Mouse (Mus musculus) MEL-GATA-1-ER (cell line): Measurements from ENCODE around the gene Hspb3.

Experiments used
- DNase-seq: peaks from one replicate; pipeline ENCODE4 v3.0.0-alpha.2; 2012; ENCODE audit warnings: low read depth; ENCODE audit errors: extremely low read depth

Gene Hspb3

DNA sequence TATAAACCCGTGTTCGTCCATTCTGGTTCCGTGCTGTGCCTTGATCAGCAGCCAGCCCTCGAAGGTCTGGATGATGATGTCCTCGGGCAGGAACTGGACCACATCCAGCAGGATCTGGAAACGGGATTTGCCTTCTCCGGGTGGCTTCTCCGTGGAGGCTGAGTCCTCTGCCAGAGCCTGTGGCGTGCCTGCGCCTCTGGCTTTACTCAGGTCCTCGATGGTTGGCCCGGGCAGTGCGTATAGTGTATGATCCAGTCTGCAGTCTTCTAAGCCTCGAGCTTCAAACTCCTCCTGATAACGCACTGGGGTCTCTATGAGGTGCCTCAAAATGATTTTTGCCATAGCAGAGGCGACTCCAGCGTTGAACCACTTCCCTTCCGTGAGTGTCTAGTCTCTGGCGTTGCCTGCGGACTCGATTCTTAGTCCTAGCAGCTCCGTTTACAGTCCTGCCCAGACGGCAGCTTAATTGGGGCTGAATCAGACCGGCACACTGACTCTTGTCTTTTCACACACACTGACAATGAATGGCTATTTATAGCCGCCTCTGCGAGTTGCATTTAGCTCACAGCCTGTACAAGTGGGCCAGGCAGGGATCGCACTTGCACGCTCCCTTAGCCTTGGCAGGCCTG is at the start of gene Hspb3:
Hspb3 (minus strand) TSS at position 526 of the 629 bp plus-strand sequence.
- no peak for DNase-seq

DNA sequence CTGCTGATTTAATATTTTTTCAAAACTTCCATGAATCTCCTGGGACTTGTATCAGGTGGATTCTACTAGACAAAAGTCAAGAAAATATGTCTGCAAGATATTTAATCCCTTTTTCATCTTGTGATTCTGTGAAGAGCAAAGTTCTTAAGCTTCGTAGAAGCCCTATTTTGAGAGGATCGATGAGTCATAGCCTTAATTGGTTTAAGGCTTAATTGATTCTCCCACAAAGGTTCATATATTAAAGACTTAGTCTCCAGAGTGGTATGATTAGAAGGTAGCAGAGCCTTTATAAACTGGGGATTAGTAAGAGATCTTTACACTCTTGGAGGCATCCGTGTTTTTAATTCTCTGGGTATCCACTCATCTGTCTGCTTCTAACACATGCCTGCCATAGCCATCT is 49.7 kb upstream of the Hspb3 start:
- no peak for DNase-seq

DNA sequence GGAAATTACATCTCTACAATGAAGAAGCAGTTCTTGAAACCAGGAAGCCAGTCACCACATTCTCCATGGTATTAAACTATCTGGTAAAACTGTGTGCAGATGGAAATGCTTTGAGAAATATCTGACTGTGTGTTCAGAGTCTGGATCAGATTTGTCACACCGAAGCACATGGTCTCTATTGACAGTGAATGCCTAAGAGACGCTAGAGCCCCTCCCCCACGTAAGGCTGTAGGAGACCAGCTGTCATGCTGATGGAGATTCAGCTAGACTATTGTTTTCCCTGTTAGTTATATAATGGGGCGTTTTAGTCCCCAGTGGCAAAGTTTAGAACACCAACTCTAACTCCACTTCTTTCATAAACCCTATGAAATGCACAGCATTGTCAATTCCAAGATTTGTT is 42.7 kb upstream of the Hspb3 start:
- no peak for DNase-seq

DNA sequence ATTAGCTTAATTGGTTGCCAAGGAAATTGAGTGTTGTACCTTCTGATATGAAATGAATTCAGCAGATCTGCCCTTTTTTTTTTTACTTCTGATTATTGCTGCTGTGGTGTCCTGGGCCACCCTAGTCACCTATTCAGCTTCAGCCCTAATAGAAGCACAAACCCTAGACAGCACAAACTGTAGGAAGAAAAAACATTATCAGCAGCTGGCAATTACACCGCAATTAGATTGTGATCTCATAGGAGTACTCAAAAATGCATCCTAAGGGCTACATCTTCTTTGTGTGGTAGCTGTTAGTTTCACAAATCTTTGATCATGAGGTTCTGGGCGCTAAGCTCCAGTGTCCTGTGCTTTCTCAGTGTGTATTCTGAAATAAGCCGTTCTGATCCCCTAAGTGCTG is 37.7 kb upstream of the Hspb3 start:
- no peak for DNase-seq

DNA sequence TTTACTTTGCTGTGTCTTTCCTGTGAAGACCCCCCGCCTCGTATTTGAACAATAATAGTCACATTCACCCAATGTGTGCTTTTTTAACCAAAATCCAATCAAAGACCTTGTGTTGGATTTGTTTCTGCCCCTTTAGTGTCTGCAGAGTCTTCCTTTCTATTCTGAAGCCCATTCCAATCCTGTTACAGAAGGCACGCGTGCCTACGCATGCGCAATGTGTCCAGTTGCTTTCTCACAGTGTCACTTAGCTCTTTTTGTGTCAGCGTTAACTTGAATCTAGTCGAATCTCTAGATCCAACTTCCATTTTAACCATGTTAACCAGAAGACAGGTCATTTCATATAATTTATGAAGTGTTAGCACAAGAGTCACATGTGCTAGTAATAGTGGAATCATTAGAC is 36.5 kb upstream of the Hspb3 start:
- no peak for DNase-seq

DNA sequence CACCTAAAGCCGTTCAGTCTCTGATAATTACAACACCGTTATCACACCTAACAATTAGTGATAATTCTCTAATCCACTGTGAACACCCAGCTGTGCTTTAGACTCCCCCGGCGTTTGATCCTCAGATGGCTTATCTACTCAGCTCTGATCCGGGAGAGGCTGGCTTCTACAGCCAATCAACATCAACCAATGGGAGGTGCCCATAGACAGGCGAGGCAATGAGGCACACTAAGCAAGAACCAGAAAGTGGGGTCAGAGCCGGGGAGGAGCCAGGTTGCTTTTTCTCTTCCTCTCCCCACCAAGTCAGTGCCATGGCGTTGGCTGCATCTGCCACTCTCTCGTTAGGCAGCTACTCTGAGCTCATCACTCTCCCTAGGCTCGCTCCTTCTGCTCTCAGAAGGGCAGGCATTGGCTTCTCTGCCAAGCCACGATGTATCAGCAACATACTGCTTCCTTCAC is 36.0 kb upstream of the Hspb3 start:
- no peak for DNase-seq

DNA sequence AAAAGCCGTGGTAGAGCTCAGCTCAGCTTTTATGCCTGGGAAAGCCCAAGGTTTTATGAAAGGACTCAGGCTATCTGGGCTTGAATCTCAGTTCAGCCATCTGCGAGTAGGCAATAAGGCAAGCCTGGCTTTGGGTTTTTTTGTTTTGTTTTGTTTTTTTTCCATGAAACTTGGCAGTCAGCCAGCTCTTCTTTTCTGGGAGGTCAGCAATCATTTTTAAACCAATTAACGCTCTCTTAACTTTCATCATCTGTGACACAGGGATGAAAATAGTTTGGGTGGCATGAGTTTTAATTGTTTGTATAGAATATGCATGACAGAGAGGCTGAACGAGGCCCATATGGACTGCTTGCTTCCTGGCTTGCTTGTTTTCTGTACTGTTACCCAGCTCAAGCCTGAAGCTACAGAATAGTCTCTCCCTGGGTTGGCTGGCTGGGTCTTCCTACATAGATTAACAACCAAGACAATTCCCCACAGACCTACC is 33.4 kb upstream of the Hspb3 start:
- no peak for DNase-seq

DNA sequence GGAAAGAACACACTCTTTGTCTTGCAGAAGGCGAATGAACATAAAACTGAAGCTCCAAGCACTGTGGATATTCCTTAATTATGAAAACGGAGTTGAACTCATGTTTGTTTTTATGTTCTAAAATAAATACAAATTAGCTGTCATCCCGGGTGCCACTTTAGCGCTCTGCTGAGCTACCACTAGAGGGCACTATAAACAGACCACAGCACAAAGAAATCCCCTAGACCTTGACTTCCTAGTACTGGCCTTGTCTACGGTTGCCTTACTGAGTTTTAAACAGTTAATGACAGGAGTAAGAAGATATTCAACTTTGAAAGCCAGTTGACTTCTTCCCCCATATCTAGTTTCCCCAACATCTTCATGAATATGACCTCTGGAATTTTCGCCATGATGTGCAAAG is 29.9 kb upstream of the Hspb3 start:
- DNase-seq = no peak

DNA sequence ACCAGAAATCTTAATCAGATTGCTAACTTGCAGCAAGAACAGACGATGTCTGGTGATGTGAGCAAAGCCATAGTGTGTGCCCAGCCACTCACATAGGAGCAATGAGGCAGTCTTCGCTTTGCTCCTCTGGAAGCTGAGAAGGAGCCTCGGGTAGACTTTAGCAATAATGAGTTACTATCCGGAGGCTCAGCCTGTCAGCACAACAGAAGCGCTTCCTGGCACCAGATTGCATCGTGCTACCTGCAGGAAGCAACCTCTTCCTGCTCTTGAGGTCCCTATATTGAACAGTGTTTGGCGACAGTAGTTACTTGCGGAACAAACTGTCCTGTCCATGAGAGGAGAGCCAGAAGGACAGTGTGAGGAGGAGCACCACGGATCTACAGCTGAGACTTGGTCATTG is 28.2 kb upstream of the Hspb3 start:
- DNase-seq = no peak

DNA sequence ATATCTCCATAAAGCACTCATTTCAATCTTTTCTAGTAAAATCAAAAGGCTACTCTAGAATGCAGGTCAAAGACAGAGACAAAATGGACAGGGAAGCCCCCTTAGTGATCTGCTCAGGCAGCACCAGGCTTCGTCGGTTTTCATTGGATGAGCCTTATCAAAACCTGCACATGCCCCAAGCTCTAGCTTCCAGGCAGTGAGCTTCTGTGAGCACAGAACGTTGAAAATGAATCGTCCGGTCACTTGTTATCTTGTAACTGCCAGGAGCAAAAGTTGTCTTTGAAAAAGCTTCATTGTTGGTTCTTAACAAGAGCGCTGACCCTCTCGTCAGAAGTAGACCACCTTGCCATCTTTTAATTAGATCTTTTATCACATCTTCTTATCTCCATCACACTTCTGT is 26.4 kb upstream of the Hspb3 start:
- DNase-seq = no peak

DNA sequence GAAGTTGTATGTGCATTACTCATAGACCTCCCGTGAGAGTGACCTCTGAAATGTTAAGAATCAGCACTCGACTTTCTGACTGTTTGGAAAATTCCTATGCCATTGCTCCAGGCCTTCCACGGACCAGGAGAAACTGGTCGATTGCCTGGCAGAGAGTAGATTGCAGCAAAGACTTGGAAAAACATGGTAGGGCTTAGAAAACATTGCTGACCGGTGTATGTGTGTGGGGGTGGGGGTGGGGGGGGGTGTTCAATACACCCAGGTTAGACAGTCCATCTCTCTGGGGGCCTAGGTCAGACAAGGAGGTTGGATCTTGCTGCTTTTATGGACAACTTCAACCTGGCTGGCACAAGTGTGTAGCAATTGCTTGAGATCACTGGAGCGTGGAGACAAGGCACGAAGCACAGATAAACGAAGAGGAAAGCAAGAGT is 23.2 kb upstream of the Hspb3 start:
- no peak for DNase-seq

DNA sequence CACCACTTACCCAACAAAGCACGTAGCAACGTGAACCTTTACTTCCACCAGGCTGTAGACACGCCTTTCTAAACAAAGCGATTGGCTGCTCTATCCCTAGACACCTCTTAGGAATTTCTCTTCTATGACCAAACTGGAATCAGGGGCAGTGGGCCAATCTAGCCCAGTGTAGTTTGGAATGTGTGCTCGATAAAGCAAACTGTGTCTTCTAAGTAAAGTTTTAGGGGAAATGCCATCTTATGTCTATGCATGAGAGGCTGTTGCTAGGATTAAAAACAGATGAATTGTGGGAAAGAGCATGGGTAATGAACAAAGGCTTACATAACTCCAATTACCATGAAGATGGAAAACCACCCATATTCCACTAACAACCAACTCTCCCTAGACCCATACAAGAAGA is 19.3 kb upstream of the Hspb3 start:
- no peak for DNase-seq

DNA sequence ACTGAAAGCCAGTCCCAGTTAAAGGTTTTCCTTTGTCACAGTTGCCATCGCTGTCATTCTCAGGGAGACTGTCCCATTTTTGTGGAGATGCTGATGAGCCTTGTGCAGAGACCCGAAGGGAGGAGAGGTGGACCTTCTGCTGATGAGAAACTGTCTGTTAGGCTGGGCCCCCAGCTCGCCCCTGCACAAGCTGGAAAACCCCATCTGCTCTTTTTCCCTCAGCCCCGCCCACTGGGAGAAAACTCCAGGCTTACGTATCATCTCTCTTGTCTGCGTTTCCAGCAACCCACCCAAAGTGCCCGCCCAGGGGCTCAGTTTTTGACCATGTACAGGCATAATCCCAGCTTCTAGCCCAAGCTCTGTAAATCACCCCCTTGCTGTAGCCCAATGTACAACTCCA is 17.2 kb upstream of the Hspb3 start:
- DNase-seq = no peak

DNA sequence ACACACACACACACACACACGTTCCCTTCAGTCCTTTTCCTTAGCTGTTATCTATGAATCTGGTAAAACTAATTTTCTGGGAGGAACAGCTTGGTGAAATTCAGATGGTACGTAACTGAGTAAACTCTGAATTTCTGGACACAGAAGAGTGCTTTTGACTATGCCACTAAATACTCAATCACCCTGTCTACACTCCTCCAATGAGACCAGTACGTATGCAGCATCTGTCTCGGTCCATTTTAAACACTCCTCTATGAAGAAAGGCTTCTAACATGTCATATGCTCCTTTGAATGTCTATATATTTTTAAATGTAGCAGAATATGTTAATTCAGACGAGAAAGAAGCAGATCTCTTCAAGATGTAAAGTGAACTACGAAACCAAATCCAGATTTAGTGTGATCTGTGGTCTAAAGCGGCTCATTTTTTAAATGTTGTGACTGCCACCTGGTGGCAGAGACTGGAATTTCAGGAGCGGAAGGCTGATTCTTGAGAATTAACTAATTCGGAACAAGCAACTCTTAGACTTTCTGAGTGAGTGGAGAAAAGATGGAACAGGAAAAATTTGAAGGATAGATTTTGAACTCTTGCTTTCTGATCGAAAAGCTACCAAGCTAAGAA is 6.1 kb upstream of the Hspb3 start:
- peak; percentile 39 for DNase-seq

DNA sequence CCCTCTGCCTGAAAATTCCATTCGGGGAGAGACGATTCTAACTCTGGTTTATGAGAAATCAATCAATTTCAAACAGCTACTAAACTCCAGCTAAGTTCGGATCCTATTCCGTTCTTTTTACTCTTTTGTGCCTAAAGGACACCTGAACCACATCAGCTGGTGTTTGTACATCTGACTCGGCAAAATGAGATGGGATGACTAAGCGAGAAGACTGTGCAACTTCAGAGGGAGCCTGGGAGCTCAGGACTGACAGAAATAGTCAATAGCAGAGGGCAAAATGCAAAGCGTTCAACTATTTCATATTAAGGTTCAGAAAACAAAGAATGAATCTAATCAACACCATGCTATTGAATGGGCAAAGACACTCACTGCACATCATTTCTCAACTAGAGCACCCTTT is 407 bp upstream of the Hspb3 start:
- DNase-seq = no peak

DNA sequence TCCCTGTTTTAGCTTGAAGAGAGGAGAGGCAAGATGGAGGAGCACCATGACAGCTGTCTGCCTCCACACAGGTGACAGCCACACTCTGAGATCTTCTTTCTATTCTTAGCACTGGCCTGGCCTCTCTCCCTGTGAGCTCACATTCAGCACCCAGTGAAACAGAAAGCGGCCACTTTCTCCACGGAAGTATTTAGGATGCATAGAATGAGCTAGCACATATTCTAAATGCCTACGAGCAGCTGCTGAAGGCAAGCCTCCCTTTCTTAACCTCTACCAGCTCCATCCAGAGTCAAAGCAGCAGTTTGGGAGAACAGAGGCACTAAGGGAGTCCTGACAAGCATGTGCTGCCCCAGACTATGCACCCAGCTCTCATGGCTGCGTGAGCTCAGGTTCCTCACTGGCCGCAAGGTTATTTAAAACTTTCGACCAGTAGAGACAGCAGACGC is 1.6 kb downstream of the Hspb3 start:
- DNase-seq = no peak

DNA sequence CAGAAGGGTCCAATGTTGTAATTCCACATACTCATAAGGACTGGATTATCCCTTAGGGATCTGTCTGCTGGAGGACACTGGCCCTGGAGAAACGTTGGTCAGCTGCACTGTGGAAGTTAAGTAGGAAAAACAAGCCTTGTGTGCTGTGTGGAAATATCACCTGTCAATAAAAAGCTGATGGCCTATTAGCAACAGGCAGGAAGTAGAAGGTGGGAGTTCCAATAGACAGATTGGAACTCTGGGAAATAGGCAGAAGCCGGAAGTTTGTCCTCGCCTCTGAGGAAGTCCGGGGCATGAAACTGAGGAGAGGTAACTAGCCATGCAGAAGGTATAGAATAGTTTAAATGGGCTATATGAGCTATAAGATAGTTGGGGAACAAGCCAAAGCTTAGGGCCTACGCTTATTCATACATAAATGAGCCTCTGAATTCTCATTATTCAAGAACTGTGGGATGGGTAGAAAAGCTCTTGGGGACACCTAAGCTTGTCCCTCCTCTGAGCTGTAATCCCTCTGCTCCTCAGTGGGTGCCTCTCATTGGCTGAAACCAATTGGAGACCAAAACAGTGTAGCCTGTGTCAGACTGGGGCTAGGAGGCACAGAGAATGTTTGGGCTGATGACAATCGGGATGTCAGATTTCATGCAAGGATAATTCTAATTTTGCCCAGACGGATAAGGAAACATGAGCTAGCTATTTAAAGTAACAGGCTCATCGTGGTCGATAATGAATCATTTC is 2.7 kb downstream of the Hspb3 start:
- DNase-seq = no peak

DNA sequence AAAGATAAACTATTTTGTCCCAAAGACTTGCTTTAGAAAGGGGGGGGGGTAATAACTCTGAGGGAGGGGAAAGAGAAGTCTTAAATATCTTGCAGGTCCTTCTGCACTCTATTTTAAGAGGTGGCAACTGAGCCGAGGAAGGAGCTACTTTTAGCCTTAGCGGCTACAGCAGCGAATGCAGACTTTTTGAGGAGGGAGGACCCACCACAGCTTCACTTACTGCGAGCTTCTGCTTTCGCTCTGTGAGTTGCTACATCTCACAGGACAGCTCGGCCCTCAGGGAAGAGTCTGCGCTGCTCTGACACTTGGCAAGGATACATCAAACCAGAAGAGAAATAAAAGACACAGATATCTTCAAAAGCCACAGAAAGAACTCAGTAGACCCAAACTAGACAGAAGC is 6.3 kb downstream of the Hspb3 start:
- no peak for DNase-seq

DNA sequence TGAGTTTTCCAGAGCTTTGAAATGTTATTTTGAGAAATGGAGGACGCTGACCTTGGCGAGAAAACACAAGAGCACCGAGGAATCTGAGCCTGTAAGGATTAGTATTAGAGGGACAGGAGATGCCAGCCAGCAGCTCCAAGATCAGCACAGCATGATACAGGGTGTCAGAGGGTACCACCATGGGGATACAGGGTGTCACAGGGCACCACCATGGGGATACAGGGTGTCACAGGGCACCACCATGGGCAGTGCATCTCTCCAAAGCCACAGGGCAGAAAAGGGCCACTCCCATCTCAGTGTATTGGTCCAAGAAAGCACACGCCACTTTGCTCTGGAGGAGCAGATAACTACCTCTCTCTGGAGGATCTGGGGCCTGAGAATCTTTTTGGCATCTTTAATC is 6.8 kb downstream of the Hspb3 start:
- no peak for DNase-seq

DNA sequence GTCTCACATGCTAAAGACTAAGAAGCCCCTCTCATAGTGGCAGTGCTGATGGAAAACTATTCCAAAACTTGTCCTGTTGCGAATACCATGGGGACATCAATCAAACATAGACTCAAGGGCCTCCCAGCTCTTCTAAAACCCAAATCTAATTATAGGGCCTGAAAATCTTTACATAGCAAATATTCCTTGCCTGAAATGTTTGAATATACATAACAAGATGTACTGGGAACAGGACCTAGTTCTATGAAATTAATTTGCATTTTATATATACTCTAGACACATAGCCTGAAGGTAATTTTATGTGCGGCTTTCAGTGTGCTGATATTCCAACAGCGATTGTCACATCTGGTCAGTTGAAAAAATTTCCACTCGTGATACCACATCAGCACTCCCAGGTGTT is 8.0 kb downstream of the Hspb3 start:
- no peak for DNase-seq

DNA sequence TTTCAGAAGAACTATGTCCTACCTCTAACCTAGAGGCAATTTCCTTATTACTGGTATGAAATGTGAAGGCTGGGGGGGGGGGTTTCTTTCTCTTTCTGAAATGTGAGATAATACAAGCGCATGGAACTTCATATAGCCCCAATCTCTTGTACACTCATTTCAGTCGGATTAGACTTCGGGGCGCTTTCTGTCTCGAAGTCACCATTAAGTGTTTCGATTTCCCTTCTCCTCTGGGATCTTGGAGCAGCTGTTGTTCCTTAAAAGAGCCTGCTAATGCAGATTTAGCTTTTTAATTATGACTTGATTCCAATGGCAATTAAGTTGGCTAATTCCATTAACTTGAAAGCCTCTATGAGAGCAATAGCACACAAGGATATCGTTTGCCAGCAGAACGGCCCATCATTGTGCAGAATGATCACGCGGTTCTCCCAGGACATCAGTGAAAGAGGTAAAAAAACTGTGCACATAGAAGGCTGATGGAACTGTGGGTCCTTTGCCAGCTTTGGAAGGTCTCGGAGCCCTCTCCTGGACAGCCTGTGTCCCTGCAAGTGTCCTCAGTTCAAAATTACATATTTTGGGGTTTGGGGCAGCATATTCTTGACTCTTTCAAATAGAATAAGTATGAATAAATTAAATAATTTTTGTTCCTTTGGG is 22.4 kb downstream of the Hspb3 start:
- no peak for DNase-seq

DNA sequence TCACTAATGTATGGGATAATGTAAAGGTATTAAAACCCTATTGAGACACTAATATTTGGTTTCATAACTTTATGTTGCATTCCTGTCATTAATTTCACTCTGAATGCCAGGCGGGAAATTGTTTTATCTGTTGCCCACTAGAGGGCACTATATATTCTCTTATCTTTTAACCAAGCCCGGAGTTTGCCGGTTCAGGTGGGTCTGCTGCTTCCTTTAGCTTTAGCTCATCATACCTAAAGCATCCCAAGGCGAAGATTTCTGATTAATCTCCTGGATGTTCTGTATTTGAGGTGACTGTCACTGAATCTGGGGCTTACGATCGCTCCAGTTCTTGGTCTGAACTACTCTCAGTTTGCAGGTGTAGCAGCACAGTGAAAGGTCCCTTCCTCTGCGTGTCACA is 24.6 kb downstream of the Hspb3 start:
- DNase-seq = no peak
